Mouse (Mus musculus) bone marrow, adult 2 months (tissue): Measurements from ENCODE around the gene Zfp423.

Experiments used
- CTCF ChIP-seq: fragments of 200-500 bp; IDR thresholded peaks from 2 replicates; pipeline ENCODE4 v1.5.1; 2011; ENCODE audit warnings: low read length, control low read depth; ENCODE audit not compliant: control insufficient read depth, insufficient read depth
- POLR2A ChIP-seq: fragments of 200-500 bp; IDR thresholded peaks from 2 replicates; pipeline ENCODE4 v1.6.1; 2011; ENCODE audit warnings: low read depth, mild to moderate bottlenecking, control low read depth, low read length, borderline replicate concordance; ENCODE audit not compliant: control insufficient read depth

GRCm38 (mm10) chr8:87621181-87621580 is 338.2 kb downstream of the Zfp423 start:
- no peak for TF ChIP-seq POLR2A
- TF ChIP-seq CTCF, result no peak
